Mouse (Mus musculus) lung, postnatal 0 days (tissue): ENCODE measurements around the gene Pik3cd. TPM values are rescaled to one million over a fixed set of nuclear protein-coding genes. Genes with fewer than 3 reads are reported as not detected.

ENCODE experiments used
- ATAC-seq: fragments of 200-750 bp; cut with Nextera tagmentation; 2 replicates; pipeline ENCODE4 v1.8.0; 2017; ENCODE audit warnings: moderate library complexity
- DNase-seq: peaks from one replicate; pipeline ENCODE4 v3.0.0-alpha.2; 2016; ENCODE audit warnings: low spot score
- H3K27ac ChIP-seq: fragments of 300-500 bp; sonication (generic); 2 replicates; pipeline ENCODE4 v1.5.1; 2014; ENCODE audit warnings: antibody characterized with exemption, mild to moderate bottlenecking, low read length, mixed read lengths
- H3K27me3 ChIP-seq: fragments of 300-500 bp; sonication (generic); replicated peaks from 2 replicates; pipeline ENCODE4 v1.6.1; 2014; ENCODE audit warnings: low read length, mixed read lengths; ENCODE audit not compliant: insufficient read depth
- H3K36me3 ChIP-seq: fragments of 300-500 bp; sonication (generic); 2 replicates; pipeline ENCODE4 v1.6.1; 2014; ENCODE audit warnings: low read length, mixed read lengths; ENCODE audit not compliant: insufficient read depth
- H3K4me1 ChIP-seq: fragments of 300-500 bp; sonication (generic); 2 replicates; pipeline ENCODE4 v1.6.1; 2014; ENCODE audit warnings: antibody characterized with exemption, low read depth, low read length, mixed read lengths; ENCODE audit not compliant: insufficient read depth
- H3K4me2 ChIP-seq: fragments of 300-500 bp; sonication (generic); replicated peaks from 2 replicates; pipeline ENCODE4 v1.6.1; 2014; ENCODE audit warnings: low read depth, mild to moderate bottlenecking, low read length, moderate library complexity, mixed read lengths
- H3K4me3 ChIP-seq: fragments of 300-500 bp; sonication (generic); 2 replicates; pipeline ENCODE4 v1.5.1; 2014; ENCODE audit warnings: low read depth, low read length
- H3K9ac ChIP-seq: fragments of 300-500 bp; sonication (generic); replicated peaks from 2 replicates; pipeline ENCODE4 v1.6.1; 2014; ENCODE audit warnings: low read depth, mild to moderate bottlenecking
- H3K9me3 ChIP-seq: fragments of 300-500 bp; sonication (generic); 2 replicates; pipeline ENCODE4 v1.6.1; 2016; ENCODE audit warnings: low read length, mixed read lengths
- CTCF ChIP-seq: IDR thresholded peaks from 2 replicates; pipeline ENCODE4 v1.5.1; 2016; ENCODE audit warnings: antibody characterized with exemption, mild to moderate bottlenecking
- EP300 ChIP-seq: IDR thresholded peaks from 2 replicates; pipeline ENCODE4 v1.6.1; 2016; ENCODE audit warnings: antibody characterized with exemption, mild to moderate bottlenecking, control low read depth
- WGBS: fragments of 180-500 bp; shearing (Covaris S2); extraction: QIAGEN DNeasy Blood & Tissue Kit; methylation state at CpG from one replicate; pipeline ENCODE4 v1.1.7; 2014; 5-methylcytosine and 5-hydroxymethylcytosine counted together
- polyA plus RNA-seq: library from polyadenylated mRNA; unstranded; fragments of >200 nt; fragmentation: Nextera tagmentation; extraction: Ambion mirVana; gene quantifications from 2 replicates; pipeline ENCODE4 v1.2.1, GENCODE M21; 2015

Pik3cd gene
- polyA plus RNA-seq, 1 experiment from 2014 or later = 4.0 TPM

- Histone ChIP-seq H3K4me2 (no peak overlapping the region), H3K9me3 (no peaks in the 10 kb centered on the region), H3K4me3 (no peak overlapping the region), H3K27ac (no peak overlapping the region), H3K9ac (no peak overlapping the region), H3K4me1 (no peaks in the 10 kb centered on the region), H3K36me3 (no peaks in the 10 kb centered on the region), H3K27me3 (no peaks in the 10 kb centered on the region)
- DNase-seq (no peak), ATAC-seq (no peak)
- TF ChIP-seq CTCF (no peak), EP300 (no peak)
- 20% methylated on average over 7 of the region's 7 CpGs for WGBS
Observed at GRCm38 (mm10) chr4:149683875-149684274, 18.5 kb downstream of the Pik3cd start.

- no peaks in the 10 kb centered on the region for H3K36me3 ChIP-seq
- no peak overlapping the region for H3K4me3 ChIP-seq
- peaks cover 4% of the 10 kb centered on the region; the same call in 1 of the 2 replicates for H3K4me1 ChIP-seq
- no peak overlapping the region for H3K27ac ChIP-seq
- TF ChIP-seq EP300 (no peak), CTCF (no peak)
- no peak overlapping the region for H3K4me2 ChIP-seq
- DNase-seq (no peak), ATAC-seq (no peak)
- no peaks in the 10 kb centered on the region for H3K9me3 ChIP-seq
- 36% methylated on average over 11 of the region's 11 CpGs for WGBS
- H3K27me3 ChIP-seq = 0 out of 2 replicates have a peak, but pooled peaks cover 7% of the 10 kb centered on the region
- no peak overlapping the region for H3K9ac ChIP-seq
Observed at GRCm38 (mm10) chr4:149679056-149679770, 23.2 kb downstream of the Pik3cd start.

GRCm38 (mm10) chr4:149678006-149678405, 24.4 kb downstream of the Pik3cd start:
- Histone ChIP-seq H3K27me3 (0 out of 2 replicates have a peak, but pooled peaks cover 7% of the 10 kb centered on the region), H3K4me3 (no peak overlapping the region), H3K4me1 (peaks cover 4% of the 10 kb centered on the region; the same call in 1 of the 2 replicates), H3K36me3 (no peaks in the 10 kb centered on the region), H3K4me2 (no peak overlapping the region), H3K9me3 (no peaks in the 10 kb centered on the region), H3K27ac (peak overlapping the region; percentile 26; the same call in 1 of the 2 replicates), H3K9ac (no peak overlapping the region)
- DNase-seq (no peak), ATAC-seq (peak; percentile 30; the same call in 1 of the 2 replicates)
- WGBS = 44% methylated on average over 1 of the region's 1 CpGs
- no peak for TF ChIP-seq CTCF
- no peak for TF ChIP-seq EP300

- DNase-seq (peak; percentile 83), ATAC-seq (peak; percentile 97)
- Histone ChIP-seq H3K27me3 (0 out of 2 replicates have a peak, but pooled peaks cover 7% of the 10 kb centered on the region), H3K4me1 (peaks cover 4% of the 10 kb centered on the region; the same call in 1 of the 2 replicates), H3K27ac (no peak overlapping the region), H3K9me3 (no peaks in the 10 kb centered on the region), H3K4me2 (peak overlapping the region; percentile 77), H3K9ac (no peak overlapping the region), H3K36me3 (no peaks in the 10 kb centered on the region), H3K4me3 (peak overlapping the region; percentile 44)
- TF ChIP-seq CTCF = no peak
- no peak for TF ChIP-seq EP300
- WGBS = 3% methylated on average over 47 of the region's 60 CpGs
Observed at GRCm38 (mm10) chr4:149675378-149676261, 26.8 kb downstream of the Pik3cd start.

GRCm38 (mm10) chr4:149674814-149675377, 27.5 kb downstream of the Pik3cd start:
- no peak for ATAC-seq
- Histone ChIP-seq H3K4me3 (peak overlapping the region; percentile 44; the same call in 1 of the 2 replicates), H3K9me3 (no peaks in the 10 kb centered on the region), H3K4me1 (peaks cover 4% of the 10 kb centered on the region; the same call in 1 of the 2 replicates), H3K36me3 (no peaks in the 10 kb centered on the region), H3K9ac (no peak overlapping the region), H3K4me2 (peak overlapping the region; percentile 77), H3K27ac (no peak overlapping the region), H3K27me3 (0 out of 2 replicates have a peak, but pooled peaks cover 7% of the 10 kb centered on the region)
- 14% methylated on average over 8 of the region's 8 CpGs for WGBS
- TF ChIP-seq EP300 (no peak), CTCF (no peak)
- no peak for DNase-seq

GRCm38 (mm10) chr4:149672747-149673146, 29.6 kb downstream of the Pik3cd start:
- Histone ChIP-seq H3K27ac (no peak overlapping the region), H3K4me2 (no peak overlapping the region), H3K27me3 (0 out of 2 replicates have a peak, but pooled peaks cover 7% of the 10 kb centered on the region), H3K36me3 (no peaks in the 10 kb centered on the region), H3K9ac (no peak overlapping the region), H3K4me3 (no peak overlapping the region), H3K9me3 (no peaks in the 10 kb centered on the region), H3K4me1 (peaks cover 4% of the 10 kb centered on the region; the same call in 1 of the 2 replicates)
- DNase-seq = no peak
- no peak for ATAC-seq
- 93% methylated on average over 5 of the region's 5 CpGs for WGBS
- TF ChIP-seq EP300 = no peak
- no peak for TF ChIP-seq CTCF
